Mouse (Mus musculus) ES-E14 (cell line): ENCODE results near the gene Drosha. TPM values are rescaled to one million over a fixed set of nuclear protein-coding genes. Genes with fewer than 3 reads are reported as not detected.

Experiments used
- DNase-seq: peaks from one replicate; pipeline ENCODE4 v3.0.0-alpha.2; 2013; ENCODE audit warnings: low read depth, low spot score
- H3K27ac ChIP-seq: 2 replicates; pipeline ENCODE4 v1.5.1; 2012; ENCODE audit warnings: low read depth, mild to moderate bottlenecking, low read length, moderate library complexity, mixed read lengths; ENCODE audit not compliant: poor library complexity, insufficient read depth, severe bottlenecking
- H3K36me3 ChIP-seq: 2 replicates; pipeline ENCODE4 v1.6.1; 2012; ENCODE audit warnings: mild to moderate bottlenecking, low read length, moderate library complexity, mixed read lengths; ENCODE audit not compliant: control insufficient read depth, poor library complexity, insufficient read depth, severe bottlenecking
- H3K4me1 ChIP-seq, 2 experiments: fragments of 150-350 bp in 1 of 2; sonication (generic) in 1 of 2; 2 replicates each; pipeline ENCODE4 v1.6.1; 2012; ENCODE audit warnings: low read length in 2 of 2, mild to moderate bottlenecking in 1 of 2, mixed read lengths in 1 of 2; ENCODE audit not compliant: control insufficient read depth in 2 of 2, insufficient read depth in 2 of 2, poor library complexity in 1 of 2
- H3K4me3 ChIP-seq, 2 experiments: fragments of 150-350 bp in 1 of 2; sonication (generic) in 1 of 2; 2 replicates each; pipeline ENCODE4 v1.5.1; 2012; ENCODE audit warnings: low read length in 2 of 2, low read depth in 1 of 2, mild to moderate bottlenecking in 1 of 2, mixed read lengths in 1 of 2; ENCODE audit not compliant: insufficient read depth in 1 of 2, poor library complexity in 1 of 2, severe bottlenecking in 1 of 2
- H3K9ac ChIP-seq: 2 replicates; pipeline ENCODE4 v1.6.1; 2012; ENCODE audit warnings: low read depth, mild to moderate bottlenecking, low read length, mixed read lengths; ENCODE audit not compliant: poor library complexity, insufficient read depth, severe bottlenecking
- H3K9me3 ChIP-seq: fragments of 150-350 bp; sonication (generic); 2 replicates; pipeline ENCODE4 v1.6.1; 2012; ENCODE audit warnings: low read depth, mild to moderate bottlenecking, low read length; ENCODE audit not compliant: control insufficient read depth, insufficient read depth
- CHD2 ChIP-seq: IDR thresholded peaks from 2 replicates; pipeline ENCODE4 v1.6.1; 2014; ENCODE audit warnings: mild to moderate bottlenecking, low read depth, low read length, inconsistent platforms
- HCFC1 ChIP-seq: IDR thresholded peaks from 2 replicates; pipeline ENCODE4 v1.6.1; 2012; ENCODE audit warnings: low read length, inconsistent platforms, borderline replicate concordance; ENCODE audit not compliant: insufficient read depth
- MAFK ChIP-seq: IDR thresholded peaks from 2 replicates; pipeline ENCODE4 v1.6.1; 2014; ENCODE audit warnings: mild to moderate bottlenecking, low read depth, low read length, inconsistent platforms; ENCODE audit not compliant: insufficient read depth
- ZC3H11A ChIP-seq: IDR thresholded peaks from 2 replicates; pipeline ENCODE4 v1.6.1; 2012; ENCODE audit warnings: low read depth, mild to moderate bottlenecking, inconsistent platforms, low read length, borderline replicate concordance
- ZNF384 ChIP-seq: IDR thresholded peaks from 2 replicates; pipeline ENCODE4 v1.6.1; 2012; ENCODE audit warnings: low read depth, low read length, inconsistent platforms
- in situ Hi-C, 2 experiments: fragments of 600-800 bp; cut with MboI; formaldehyde crosslinking; loops; one replicate each; pipeline ENCODE4 v1.15.1; 2025; ENCODE audit warnings: low sequenced_read_pairs in 2 of 2, inconsistent platforms in 1 of 2; ENCODE audit not compliant: unreplicated experiment in 2 of 2
- total RNA-seq: library from RNA; depleted of rRNA; stranded (reverse); fragments of 300-350 nt; gene quantifications from 2 replicates; pipeline ENCODE4 v1.2.3, GENCODE M21; 2012

Drosha gene
- total RNA-seq, 1 experiment = 48.2 TPM

DNA sequence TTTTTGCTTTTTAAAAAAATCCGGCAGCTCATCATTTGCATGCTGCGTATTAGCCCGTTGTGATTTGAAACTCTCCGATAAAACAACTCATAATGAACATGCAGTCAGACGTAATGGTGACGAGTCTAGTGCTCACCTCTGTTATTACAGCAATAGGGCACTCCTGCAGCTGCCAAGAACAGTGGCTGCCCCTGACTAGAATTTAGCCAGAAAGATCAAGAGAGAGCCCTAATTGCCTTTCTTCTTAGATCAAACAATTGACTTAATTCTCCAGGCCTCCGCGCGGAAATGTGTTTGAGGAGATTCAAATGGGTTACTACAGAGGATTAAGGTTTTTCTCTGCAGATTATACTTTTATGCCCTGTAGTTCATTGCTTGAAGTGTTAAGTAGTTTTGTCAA lies 116.5 kb downstream of the Drosha start:
- peaks cover 0 to 2% of the 10 kb centered on the region in 2 experiments; a peak in 2 of 4 replicates for H3K4me1 ChIP-seq
- no peak for DNase-seq
- H3K4me3 ChIP-seq = no peak overlapping the region
- TF ChIP-seq ZC3H11A (no peak), ZNF384 (no peak), MAFK (no peak), HCFC1 (no peak), CHD2 (no peak)
- H3K27ac ChIP-seq = no peak overlapping the region
- no peaks in the 10 kb centered on the region for H3K9me3 ChIP-seq
- no peak overlapping the region for H3K9ac ChIP-seq
- in situ Hi-C loops = no loop called here
- H3K36me3 ChIP-seq = peaks cover 2% of the 10 kb centered on the region; the same call in 1 of the 2 replicates

GRCm38 (mm10) chr15:12941651-12942180 lies 117.1 kb downstream of the Drosha start:
- in situ Hi-C loops = no loop called here

DNA sequence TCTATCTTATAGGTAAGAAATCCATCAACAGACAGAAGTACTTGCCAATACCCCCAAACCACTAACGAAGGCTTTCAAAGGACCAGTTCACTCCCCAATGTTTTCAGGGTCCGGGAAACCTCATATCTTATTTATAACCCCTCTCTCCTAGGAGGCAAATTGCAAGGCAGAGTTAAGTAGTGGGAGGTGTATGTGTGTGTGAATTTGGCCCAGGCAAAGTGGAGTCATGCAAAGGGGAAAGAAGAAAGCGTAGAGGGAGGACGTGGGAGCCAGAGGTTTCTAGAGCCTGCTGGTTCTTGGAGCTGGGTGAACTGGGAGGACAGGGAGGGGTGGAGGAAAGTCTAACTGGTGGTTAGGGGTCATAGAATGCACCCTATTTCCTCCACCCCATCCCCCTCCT lies 117.8 kb downstream of the Drosha start:
- Histone ChIP-seq H3K27ac (no peak overlapping the region), H3K9me3 (no peaks in the 10 kb centered on the region), H3K4me3 (no peak overlapping the region), H3K9ac (no peak overlapping the region), H3K4me1 (peaks cover 0 to 2% of the 10 kb centered on the region in 2 experiments; a peak in 2 of 4 replicates), H3K36me3 (no peaks in the 10 kb centered on the region)
- no peak for DNase-seq
- TF ChIP-seq CHD2 (no peak), ZNF384 (no peak), ZC3H11A (no peak), MAFK (no peak), HCFC1 (no peak)
- in situ Hi-C loops = no loop called here

More at GRCm38 (mm10) chr15:12941651-12942180, 117.1 kb downstream of the Drosha start:
- TF ChIP-seq CHD2 (no peak), ZC3H11A (no peak), HCFC1 (no peak), MAFK (no peak), ZNF384 (no peak)
- H3K9me3 ChIP-seq = no peaks in the 10 kb centered on the region
- H3K36me3 ChIP-seq = no peaks in the 10 kb centered on the region
- no peak overlapping the region for H3K4me3 ChIP-seq
- H3K9ac ChIP-seq = no peak overlapping the region
- DNase-seq = no peak
- H3K4me1 ChIP-seq = peaks cover 0 to 2% of the 10 kb centered on the region in 2 experiments; a peak in 2 of 4 replicates
- no peak overlapping the region for H3K27ac ChIP-seq

GRCm38 (mm10) chr15:12958051-12958450 lies 133.4 kb downstream of the Drosha start:
- Histone ChIP-seq H3K36me3 (peaks cover 2% of the 10 kb centered on the region; the same call in 1 of the 2 replicates), H3K9me3 (no peaks in the 10 kb centered on the region)

More at GRCm38 (mm10) chr15:12958051-12958450, 133.4 kb downstream of the Drosha start:
- DNase-seq = no peak
- no peak for TF ChIP-seq CHD2
- no peak for TF ChIP-seq MAFK
- TF ChIP-seq ZNF384 = no peak
- TF ChIP-seq HCFC1 = no peak
- no peak for TF ChIP-seq ZC3H11A
- Histone ChIP-seq H3K9ac (no peak overlapping the region; the same call in 1 of the 2 replicates), H3K27ac (no peak overlapping the region), H3K4me3 (no peak overlapping the region), H3K4me1 (peaks cover 4 to 6% of the 10 kb centered on the region in 2 experiments; a peak in 1 of 4 replicates)
- in situ Hi-C loops = no loop called here
